Mouse (Mus musculus) intestine, embryonic 14.5 days (tissue): ENCODE results near the gene Hist1h2af. TPM values are rescaled to one million over a fixed set of nuclear protein-coding genes. Genes with fewer than 3 reads are reported as not detected.

ENCODE experiments used
- ATAC-seq: fragments of 200-750 bp; cut with Nextera tagmentation; replicated peaks from 2 replicates; pipeline ENCODE4 v1.8.0; 2017; ENCODE audit warnings: low read depth, moderate number of reproducible peaks, moderate TSS enrichment, moderate library complexity; ENCODE audit not compliant: low FRiP score, low TSS enrichment
- DNase-seq: peaks from one replicate; pipeline ENCODE4 v3.0.0-alpha.2; 2018; ENCODE audit warnings: low spot score
- H3K27ac ChIP-seq: fragments of 300-500 bp; sonication (generic); 2 replicates; pipeline ENCODE4 v1.5.1; 2014; ENCODE audit warnings: low read depth, mild to moderate bottlenecking, control low read depth
- H3K27me3 ChIP-seq: fragments of 300-500 bp; sonication (generic); replicated peaks from 2 replicates; pipeline ENCODE4 v1.6.1; 2014; ENCODE audit warnings: low read length, control low read depth; ENCODE audit not compliant: control insufficient read depth, insufficient read depth
- H3K36me3 ChIP-seq: fragments of 300-500 bp; sonication (generic); 2 replicates; pipeline ENCODE4 v1.6.1; 2014; ENCODE audit warnings: low read length, control low read depth; ENCODE audit not compliant: control insufficient read depth, insufficient read depth
- H3K4me1 ChIP-seq: fragments of 300-500 bp; sonication (generic); replicated peaks from 2 replicates; pipeline ENCODE4 v1.6.1; 2014; ENCODE audit warnings: low read length, control low read depth, mixed read lengths; ENCODE audit not compliant: control insufficient read depth, insufficient read depth
- H3K4me2 ChIP-seq: fragments of 300-500 bp; sonication (generic); 2 replicates; pipeline ENCODE4 v1.6.1; 2014; ENCODE audit warnings: low read length
- H3K4me3 ChIP-seq: fragments of 300-500 bp; sonication (generic); 2 replicates; pipeline ENCODE4 v1.5.1; 2014; ENCODE audit warnings: low read depth, low read length, control low read depth, mixed read lengths
- H3K9ac ChIP-seq: fragments of 300-500 bp; sonication (generic); 2 replicates; pipeline ENCODE4 v1.6.1; 2014; ENCODE audit warnings: mild to moderate bottlenecking, low read length
- H3K9me3 ChIP-seq: fragments of 300-500 bp; sonication (generic); 2 replicates; pipeline ENCODE4 v1.6.1; 2016; ENCODE audit warnings: low read length, control low read depth; ENCODE audit not compliant: control insufficient read depth
- WGBS: fragments of 180-500 bp; shearing (Covaris S2); extraction: QIAGEN DNeasy Blood & Tissue Kit; methylation state at CpG from one replicate; pipeline ENCODE4 v1.1.7; 2014; 5-methylcytosine and 5-hydroxymethylcytosine counted together
- microRNA-seq: library from miRNA; unstranded; fragments of <30 nt; microRNA quantifications from one replicate; pipeline ENCODE4, GENCODE M21; 2016
- polyA plus RNA-seq: library from polyadenylated mRNA; unstranded; fragments of >200 nt; fragmentation: Nextera tagmentation; extraction: Ambion mirVana; gene quantifications from 2 replicates; pipeline ENCODE4 v1.2.1, GENCODE M21; 2014

Gene Hist1h2af
- polyA plus RNA-seq, 1 experiment from 2014 or later, result 12.1 TPM

GRCm38 (mm10) chr13:23581408-23582218 lies 47.9 kb downstream of the Hist1h2af start, which contains the start of gene Hist1h4d:
Gene Hist1h4d (plus strand): TSS chr13:23581598.
- Histone ChIP-seq H3K4me2 (peak within 1 kb of the TSS; percentile 73), H3K9me3 (no peaks in the 10 kb centered on the region), H3K27me3 (no peaks in the 10 kb centered on the region), H3K36me3 (no peaks in the 10 kb centered on the region), H3K27ac (peak within 1 kb of the TSS; percentile 99), H3K9ac (peak within 1 kb of the TSS; percentile 81), H3K4me3 (peak within 1 kb of the TSS; percentile 46), H3K4me1 (peaks cover 28% of the 10 kb centered on the region)
- WGBS, result under 1% methylated on average over 43 of the region's 43 CpGs
- ATAC-seq (peak; percentile 88), DNase-seq (peak; percentile 100)

DNA sequence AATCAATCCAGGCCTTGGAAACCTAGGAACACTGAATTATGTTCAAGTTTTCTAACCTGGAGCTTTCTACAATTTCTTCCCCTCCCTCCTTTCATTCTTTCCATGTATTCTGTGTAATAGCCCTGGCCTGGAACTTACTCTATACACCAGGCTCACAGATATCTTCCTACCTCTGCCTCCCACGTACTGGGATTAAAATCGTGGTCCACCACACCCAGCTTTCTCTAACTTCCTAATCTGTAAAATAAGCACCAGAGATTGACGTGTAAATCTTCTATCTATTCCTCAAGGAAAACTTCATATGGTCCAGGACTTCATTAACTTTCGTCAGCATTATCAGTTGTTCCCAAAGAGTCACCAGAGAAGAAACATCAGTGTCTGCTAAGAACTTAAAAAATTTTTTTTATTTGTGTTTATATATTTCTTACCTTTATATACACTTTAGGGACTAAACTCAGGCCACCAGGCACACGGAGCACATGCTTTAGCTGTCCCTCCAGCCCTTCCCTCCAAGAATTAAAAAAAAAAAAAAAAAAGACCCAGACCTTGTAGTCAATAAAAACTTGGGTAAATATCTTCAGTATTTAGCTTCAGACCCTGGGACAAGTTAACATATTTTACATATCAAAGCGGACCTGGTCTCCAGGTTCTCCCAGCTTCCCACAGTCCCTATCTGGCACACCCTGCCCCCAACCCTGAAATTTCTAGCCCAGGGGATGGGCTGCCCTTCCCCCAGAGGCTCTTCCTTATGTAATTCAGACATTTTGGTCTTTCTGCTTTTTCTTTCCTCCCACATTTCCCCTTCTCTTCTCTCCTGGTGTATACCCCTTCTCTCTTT lies 48.7 kb downstream of the Hist1h2af start:
- peak overlapping the region; percentile 73 for H3K4me2 ChIP-seq
- DNase-seq, result peak; percentile 58
- WGBS, result 7% methylated on average over 6 of the region's 6 CpGs

GRCm38 (mm10) chr13:23583387-23584068 lies 49.8 kb downstream of the Hist1h2af start:
- H3K9ac ChIP-seq, result no peak overlapping the region; the same call in 1 of the 2 replicates
- ATAC-seq (no peak), DNase-seq (peak; percentile 51)
- no peaks in the 10 kb centered on the region for H3K36me3 ChIP-seq
- no peaks in the 10 kb centered on the region for H3K27me3 ChIP-seq
- H3K9me3 ChIP-seq, result no peaks in the 10 kb centered on the region
- peak overlapping the region; percentile 99 for H3K27ac ChIP-seq
- peak overlapping the region; percentile 94 for H3K4me2 ChIP-seq
- H3K4me1 ChIP-seq, result peaks cover 24% of the 10 kb centered on the region
- H3K4me3 ChIP-seq, result no peak overlapping the region

More for the DNA sequence above, 48.7 kb downstream of the Hist1h2af start:
- peaks cover 24% of the 10 kb centered on the region for H3K4me1 ChIP-seq
- no peak for ATAC-seq
- peak overlapping the region; percentile 46 for H3K4me3 ChIP-seq
- H3K27me3 ChIP-seq, result no peaks in the 10 kb centered on the region
- no peaks in the 10 kb centered on the region for H3K9me3 ChIP-seq
- H3K36me3 ChIP-seq, result no peaks in the 10 kb centered on the region
- peak overlapping the region; percentile 81 for H3K9ac ChIP-seq
- H3K27ac ChIP-seq, result peak overlapping the region; percentile 99

Small RNA genes within 50 kb of the gene (microRNA-seq; reads per million reads assigned to microRNA genes)
- gene Gm44297 (not detected), gene Gm44359 (not detected), gene Gm44394 (not detected), gene n-TStga1 (0.85 reads per million, percentile 4 among the genes with 10 or more reads in this experiment)

Other genes starting within 250 kb of the Hist1h2af start
- 39.5 and 49.8 TPM in 2 replicates for gene Zfp322a, start 164.7 kb upstream of the Hist1h2af start, polyA plus RNA-seq
- gene Abt1, start 110.0 kb upstream of the Hist1h2af start, polyA plus RNA-seq, result 11.9 and 13.8 TPM in 2 replicates
- gene Btn1a1, start 68.0 kb upstream of the Hist1h2af start, polyA plus RNA-seq, result 0.05 and 0.11 TPM in 2 replicates
- gene Btn2a2, start 45.0 kb upstream of the Hist1h2af start, polyA plus RNA-seq, result 0.14 and 0.52 TPM in 2 replicates
- 6.5 and 6.9 TPM in 2 replicates for gene Hist1h4h, start 2.9 kb upstream of the Hist1h2af start, polyA plus RNA-seq
- gene Hist1h3g, start 1.5 kb downstream of the Hist1h2af start, polyA plus RNA-seq, result 6.1 and 8.1 TPM in 2 replicates
- 0.47 and 1.1 TPM in 2 replicates for gene Hist1h2bh, start 9.5 kb downstream of the Hist1h2af start, polyA plus RNA-seq
- 1.1 and 1.2 TPM in 2 replicates for gene Hist1h3f, start 10.1 kb downstream of the Hist1h2af start, polyA plus RNA-seq
- 1.3 and 1.4 TPM in 2 replicates for gene Hist1h4f, start 17.7 kb downstream of the Hist1h2af start, polyA plus RNA-seq
- 0.64 and 0.90 TPM in 2 replicates for gene Hist1h1d, start 19.4 kb downstream of the Hist1h2af start, polyA plus RNA-seq
- 9.3 and 9.7 TPM in 2 replicates for gene Hist1h3e, start 28.5 kb downstream of the Hist1h2af start, polyA plus RNA-seq
- 106 and 114 TPM in 2 replicates for gene Hist1h2ae, start 37.3 kb downstream of the Hist1h2af start, polyA plus RNA-seq
- 6.1 and 7.6 TPM in 2 replicates for gene Hist1h2bg, start 37.5 kb downstream of the Hist1h2af start, polyA plus RNA-seq
- 7.0 and 7.1 TPM in 2 replicates for gene Hist1h2bf, start 40.3 kb downstream of the Hist1h2af start, polyA plus RNA-seq
- 2.2 and 4.2 TPM in 2 replicates for gene Hist1h2ad, start 40.5 kb downstream of the Hist1h2af start, polyA plus RNA-seq
- 9.6 and 12.5 TPM in 2 replicates for gene Hist1h3d, start 41.9 kb downstream of the Hist1h2af start, polyA plus RNA-seq
- 111 and 114 TPM in 2 replicates for gene Hist1h4d, start 47.7 kb downstream of the Hist1h2af start, polyA plus RNA-seq
- 1.5 and 1.9 TPM in 2 replicates for gene Hist1h2be, start 87.2 kb downstream of the Hist1h2af start, polyA plus RNA-seq
- 16.6 and 19.2 TPM in 2 replicates for gene Hist1h1e, start 88.7 kb downstream of the Hist1h2af start, polyA plus RNA-seq
- 1.4 and 1.6 TPM in 2 replicates for gene Hist1h2ac, start 150.0 kb downstream of the Hist1h2af start, polyA plus RNA-seq
- 46.3 and 57.5 TPM in 2 replicates for gene Hist1h2bc, start 150.3 kb downstream of the Hist1h2af start, polyA plus RNA-seq
- gene Hist1h1t, start 161.9 kb downstream of the Hist1h2af start, polyA plus RNA-seq, result 0.27 TPM in 1 of 2 replicates, not detected in the other
- 6.7 and 10.4 TPM in 2 replicates for gene Hist1h4c, start 164.5 kb downstream of the Hist1h2af start, polyA plus RNA-seq
- gene Hfe, start 176.9 kb downstream of the Hist1h2af start, polyA plus RNA-seq, result 7.2 and 7.8 TPM in 2 replicates
- gene Hist1h1c, start 204.9 kb downstream of the Hist1h2af start, polyA plus RNA-seq, result 24.4 and 30.8 TPM in 2 replicates
- gene Hist1h3c, start 211.7 kb downstream of the Hist1h2af start, polyA plus RNA-seq, result 6.9 and 7.9 TPM in 2 replicates
- 2.5 and 5.0 TPM in 2 replicates for gene Hist1h2bb, start 212.8 kb downstream of the Hist1h2af start, polyA plus RNA-seq
- 49.6 and 49.8 TPM in 2 replicates for gene Hist1h2ab, start 217.2 kb downstream of the Hist1h2af start, polyA plus RNA-seq
- 13.9 and 15.5 TPM in 2 replicates for gene Hist1h3b, start 218.4 kb downstream of the Hist1h2af start, polyA plus RNA-seq
- gene Hist1h4b, start 223.1 kb downstream of the Hist1h2af start, polyA plus RNA-seq, result 3.9 and 6.4 TPM in 2 replicates
- 0.65 and 1.3 TPM in 2 replicates for gene Hist1h4a, start 227.3 kb downstream of the Hist1h2af start, polyA plus RNA-seq
- gene Hist1h3a, start 228.5 kb downstream of the Hist1h2af start, polyA plus RNA-seq, result 8.4 and 10.0 TPM in 2 replicates
- 3.1 and 4.2 TPM in 2 replicates for gene Hist1h1a, start 229.8 kb downstream of the Hist1h2af start, polyA plus RNA-seq
- gene Trim38, start 236.0 kb downstream of the Hist1h2af start, polyA plus RNA-seq, result 0.12 TPM in 1 of 2 replicates, not detected in the other